Mouse (Mus musculus): ENCODE results near the gene Tulp2. TPM values are rescaled to one million over a fixed set of nuclear protein-coding genes. Genes with fewer than 3 reads are reported as not detected.

Gene Tulp2
- under 1 TPM; 0.41 to 0.75 TPM for total RNA-seq (2021)
- 0.44 and 0.64 TPM in 2 replicates for polyA plus RNA-seq (2012; rRNA removed)
- long read RNA-seq, partial matches to known transcripts: 0 of 2 reads
- long read RNA-seq, other reads (novel, unspliced or antisense): 1 of 2 reads

DNA sequence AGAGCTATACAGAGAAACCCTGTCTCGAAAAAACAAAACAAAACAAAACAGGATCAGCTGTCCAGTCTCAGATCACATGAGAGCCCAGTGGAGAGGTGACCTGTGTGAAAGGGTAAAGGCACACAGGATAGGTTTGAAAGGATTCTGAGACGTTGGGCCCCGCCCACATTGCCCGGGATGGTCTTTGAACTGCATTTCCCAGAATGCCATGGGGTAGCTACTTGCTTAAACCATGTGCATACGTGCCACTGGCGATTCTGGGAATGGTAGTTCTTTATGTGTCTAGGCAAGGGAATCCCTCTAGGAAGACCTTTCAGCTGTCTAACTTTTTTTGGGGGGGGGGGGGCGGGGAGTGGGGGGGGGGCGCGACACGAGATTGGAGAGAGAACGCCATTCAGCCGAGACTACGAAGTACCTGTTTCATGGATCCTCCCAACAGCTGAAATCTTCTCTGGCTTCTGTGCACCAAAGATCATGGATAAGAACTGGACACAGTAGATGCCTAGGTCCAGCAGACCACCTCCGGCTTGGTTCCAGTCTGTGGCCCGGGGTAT, at the start of gene Tulp2:
Tulp2 (plus strand) TSS at position 504 of the 554 bp plus-strand sequence.
- peak; percentile 71 for DNase-seq

GRCm38 (mm10) chr7:45433835-45434202, 47.9 kb upstream of the Tulp2 start:
- no peak for DNase-seq

- DNase-seq: peak; percentile 100
Observed at GRCm38 (mm10) chr7:45434203-45435015, 47.3 kb upstream of the Tulp2 start, which contains the start of gene Gys1. TSS of gene Gys1 (plus strand) at chr7:45434844.

DNA sequence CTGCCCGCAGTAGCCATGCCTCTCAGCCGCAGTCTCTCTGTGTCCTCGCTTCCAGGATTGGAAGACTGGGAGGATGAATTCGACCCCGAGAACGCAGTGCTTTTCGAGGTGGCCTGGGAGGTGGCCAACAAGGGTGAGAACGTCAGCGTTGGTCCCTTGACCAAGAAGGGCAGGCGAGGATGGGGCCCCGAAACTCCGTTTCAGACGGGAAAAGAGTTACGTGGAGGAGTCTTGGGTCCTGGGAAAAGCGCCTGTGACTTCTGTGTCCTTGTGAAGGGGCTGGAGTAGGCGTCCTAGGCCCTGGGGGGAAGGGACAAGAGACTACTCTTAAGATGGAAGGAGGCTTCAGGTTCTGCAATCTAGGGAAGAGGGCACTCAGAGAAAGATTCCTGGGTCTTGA, 46.6 kb upstream of the Tulp2 start:
- DNase-seq: no peak

- DNase-seq: no peak
Observed at GRCm38 (mm10) chr7:45436444-45436843, 45.2 kb upstream of the Tulp2 start.

- DNase-seq: no peak
Observed at GRCm38 (mm10) chr7:45437046-45437445, 44.6 kb upstream of the Tulp2 start.

GRCm38 (mm10) chr7:45437521-45438276, 44.0 kb upstream of the Tulp2 start, which contains the start of gene Ruvbl2:
TSS of gene Ruvbl2 (minus strand) at chr7:45438096.
- DNase-seq: no peak

DNA sequence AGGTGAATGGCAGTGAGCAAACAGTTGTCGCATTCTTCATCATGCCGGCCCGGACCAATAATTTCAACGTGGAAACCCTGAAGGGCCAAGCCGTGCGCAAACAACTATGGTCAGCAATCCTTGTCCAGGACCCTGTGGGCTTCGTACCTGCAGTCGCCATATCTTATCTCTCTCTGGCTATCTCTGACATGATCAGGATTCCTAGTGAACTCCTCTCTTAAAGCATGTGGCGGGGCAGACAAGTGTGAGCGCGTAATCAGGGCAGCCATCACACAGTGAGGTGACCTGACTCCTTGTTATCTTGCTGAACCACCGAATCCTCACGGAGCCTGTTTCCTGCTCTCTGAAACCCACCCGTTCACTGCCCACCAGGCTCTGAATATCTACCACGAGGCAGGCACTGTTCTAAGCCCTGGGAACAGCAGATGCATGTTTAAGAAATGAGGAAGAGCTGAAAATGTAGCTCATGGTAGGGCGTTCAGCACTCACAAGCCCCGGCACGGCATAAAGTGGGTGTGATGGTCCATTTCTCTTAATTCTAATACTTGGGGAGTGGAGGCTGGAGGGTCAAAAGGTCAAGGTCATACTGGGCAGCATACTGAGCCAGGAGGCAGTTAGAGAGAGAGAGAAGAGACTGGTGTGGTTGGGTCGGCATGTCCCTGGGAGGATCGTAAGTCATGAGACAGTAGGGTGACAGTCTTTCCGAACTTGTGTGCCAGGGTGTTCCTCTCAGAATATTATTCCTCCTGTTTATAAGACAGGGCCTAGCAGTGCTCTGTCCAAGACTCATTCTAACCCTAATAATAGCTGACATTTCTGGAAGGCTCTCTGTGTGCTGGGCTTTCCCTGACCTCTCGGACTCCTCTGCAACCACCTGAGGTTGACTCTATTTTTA, 37.9 kb upstream of the Tulp2 start:
- DNase-seq: no peak

DNA sequence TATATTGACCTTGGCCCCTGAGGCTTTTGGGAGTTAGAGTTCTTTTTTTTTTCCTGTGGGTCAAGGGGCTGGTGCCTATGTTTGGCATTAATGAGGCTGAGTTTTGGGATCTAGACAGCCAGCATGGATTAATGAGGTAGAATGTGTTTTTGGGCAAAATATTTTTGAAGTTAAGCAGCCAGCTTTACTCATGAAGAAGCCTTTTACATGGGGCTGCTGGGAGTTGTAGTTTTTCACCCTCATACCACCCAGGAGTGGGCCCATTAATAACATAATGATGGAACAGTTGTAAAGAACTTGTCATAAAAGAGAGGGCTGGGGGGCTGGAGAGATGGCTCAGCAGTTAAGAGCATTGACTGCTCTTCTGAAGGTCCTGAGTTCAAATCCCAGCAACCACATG, 35.1 kb upstream of the Tulp2 start:
- DNase-seq: no peak

- DNase-seq: no peak
Observed at GRCm38 (mm10) chr7:45447325-45447990, 34.2 kb upstream of the Tulp2 start.

GRCm38 (mm10) chr7:45449974-45450373, 31.7 kb upstream of the Tulp2 start:
- DNase-seq: no peak

GRCm38 (mm10) chr7:45451344-45451982, 30.2 kb upstream of the Tulp2 start:
- peak; percentile 86 for DNase-seq

GRCm38 (mm10) chr7:45454971-45455370, 26.7 kb upstream of the Tulp2 start:
- DNase-seq: no peak

DNA sequence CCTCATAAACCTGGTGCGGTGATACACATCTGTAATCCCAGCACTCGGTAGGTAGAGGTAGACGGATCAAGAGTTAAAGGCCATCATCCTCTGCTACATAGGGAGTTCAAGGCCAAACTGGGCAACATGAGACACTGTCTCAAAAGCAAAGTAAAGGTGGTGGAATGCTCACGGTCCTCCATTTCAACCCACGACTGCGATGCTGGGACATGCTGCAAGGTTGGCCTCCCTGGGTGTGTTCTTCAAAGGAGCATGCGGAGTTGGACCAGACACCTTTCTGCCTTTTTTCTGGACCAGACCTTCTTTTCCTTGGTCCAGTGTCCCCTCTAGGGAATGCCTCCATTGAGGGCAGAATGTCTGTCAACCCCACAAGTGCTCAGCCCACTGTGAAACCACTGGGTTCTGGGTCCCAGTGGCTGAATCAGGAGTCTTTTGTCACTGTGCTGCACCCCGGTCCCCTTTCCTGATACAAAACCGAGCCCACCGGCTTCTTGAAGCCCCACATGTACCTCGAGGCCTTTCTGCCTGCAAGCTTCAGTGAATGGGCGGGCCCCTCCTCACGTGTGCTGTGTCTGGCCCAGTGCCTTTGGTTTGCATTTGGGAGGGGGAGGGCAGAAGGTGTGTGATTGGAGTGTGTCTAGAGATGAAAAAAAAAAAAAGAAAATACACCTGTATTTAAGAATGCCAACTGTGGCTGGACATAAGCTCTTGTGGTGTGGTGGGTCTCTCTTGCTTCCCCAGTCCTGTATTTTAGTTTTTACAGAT, 25.6 kb upstream of the Tulp2 start:
- DNase-seq: no peak

- no peak for DNase-seq
Observed at GRCm38 (mm10) chr7:45456721-45457203, 24.9 kb upstream of the Tulp2 start.

- peak; percentile 68 for DNase-seq
Observed at GRCm38 (mm10) chr7:45457204-45458060, 24.2 kb upstream of the Tulp2 start.

DNA sequence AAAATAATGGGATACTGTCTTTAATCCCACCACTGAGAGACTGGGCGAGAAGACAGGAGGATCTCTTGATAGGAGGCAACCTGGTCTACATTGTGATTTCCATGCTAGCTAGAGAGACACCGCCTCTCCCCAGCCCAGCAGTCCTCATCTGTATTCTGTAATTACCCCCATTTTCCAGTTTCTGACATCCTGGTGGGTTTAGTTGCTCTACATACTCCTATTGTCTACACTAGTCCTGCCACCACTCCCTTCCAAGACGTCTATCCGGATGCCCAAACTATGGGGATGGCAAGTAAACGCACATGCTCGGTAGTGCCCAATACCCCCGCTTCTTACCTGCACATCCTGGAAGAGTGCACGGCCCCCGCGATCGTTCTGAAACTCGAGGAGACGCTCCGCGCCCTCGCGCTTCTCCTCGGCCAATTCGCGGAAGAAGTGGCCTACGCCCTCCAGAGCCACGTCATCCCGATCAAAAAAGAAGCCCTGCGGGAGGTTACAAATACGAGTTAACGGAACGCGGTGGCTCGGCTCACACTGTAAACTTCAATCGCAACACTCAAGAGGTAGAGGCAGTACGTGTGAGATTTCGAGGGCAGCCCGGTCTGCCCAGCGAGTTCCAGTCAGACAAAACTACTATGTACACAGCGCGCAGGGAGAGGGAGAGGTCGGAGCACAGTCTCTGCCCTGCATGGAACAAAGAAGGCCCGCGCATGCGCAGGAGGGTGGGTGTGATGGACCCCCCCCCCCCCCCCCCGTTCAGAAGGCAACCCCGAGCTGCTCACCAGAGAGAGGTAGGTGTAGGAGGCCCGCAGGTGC, 22.7 kb upstream of the Tulp2 start:
- peak; percentile 84 for DNase-seq
